Mouse (Mus musculus) midbrain, embryonic 12.5 days (tissue): ENCODE results near the gene Uaca. TPM values are rescaled to one million over a fixed set of nuclear protein-coding genes. Genes with fewer than 3 reads are reported as not detected.

Source experiments
- ATAC-seq: fragments of 200-750 bp; cut with Nextera tagmentation; 2 replicates; pipeline ENCODE4 v1.8.0; 2017; ENCODE audit warnings: low read depth, moderate TSS enrichment, moderate library complexity; ENCODE audit not compliant: low FRiP score
- H3K27ac ChIP-seq: fragments of 300-500 bp; sonication (generic); replicated peaks from 2 replicates; pipeline ENCODE4 v1.5.1; 2016; ENCODE audit warnings: mild to moderate bottlenecking
- H3K27me3 ChIP-seq: fragments of 300-500 bp; sonication (generic); 2 replicates; pipeline ENCODE4 v1.6.1; 2016; ENCODE audit warnings: mild to moderate bottlenecking
- H3K36me3 ChIP-seq: fragments of 300-500 bp; sonication (generic); 2 replicates; pipeline ENCODE4 v1.6.1; 2016
- H3K4me1 ChIP-seq: fragments of 300-500 bp; sonication (generic); 2 replicates; pipeline ENCODE4 v1.6.1; 2016
- H3K4me2 ChIP-seq: fragments of 300-500 bp; sonication (generic); replicated peaks from 2 replicates; pipeline ENCODE4 v1.6.1; 2016; ENCODE audit warnings: mild to moderate bottlenecking, moderate library complexity
- H3K4me3 ChIP-seq: fragments of 300-500 bp; sonication (generic); 2 replicates; pipeline ENCODE4 v1.5.1; 2016; ENCODE audit warnings: mild to moderate bottlenecking
- H3K9ac ChIP-seq: fragments of 300-500 bp; sonication (generic); replicated peaks from 2 replicates; pipeline ENCODE4 v1.6.1; 2016; ENCODE audit warnings: mild to moderate bottlenecking, moderate library complexity
- H3K9me3 ChIP-seq: fragments of 300-500 bp; sonication (generic); 2 replicates; pipeline ENCODE4 v1.6.1; 2016; ENCODE audit warnings: mild to moderate bottlenecking
- WGBS: fragments of 180-500 bp; shearing (Covaris S2); methylation state at CpG from one replicate; pipeline ENCODE4 v1.1.7; 2016; 5-methylcytosine and 5-hydroxymethylcytosine counted together
- polyA plus RNA-seq: library from polyadenylated mRNA; unstranded; fragments of >200 nt; fragmentation: Nextera tagmentation; extraction: Ambion mirVana; gene quantifications from 2 replicates; pipeline ENCODE4 v1.2.1, GENCODE M21; 2016

Gene Uaca
- polyA plus RNA-seq, 1 experiment from 2014 or later, result 42.1 TPM

DNA sequence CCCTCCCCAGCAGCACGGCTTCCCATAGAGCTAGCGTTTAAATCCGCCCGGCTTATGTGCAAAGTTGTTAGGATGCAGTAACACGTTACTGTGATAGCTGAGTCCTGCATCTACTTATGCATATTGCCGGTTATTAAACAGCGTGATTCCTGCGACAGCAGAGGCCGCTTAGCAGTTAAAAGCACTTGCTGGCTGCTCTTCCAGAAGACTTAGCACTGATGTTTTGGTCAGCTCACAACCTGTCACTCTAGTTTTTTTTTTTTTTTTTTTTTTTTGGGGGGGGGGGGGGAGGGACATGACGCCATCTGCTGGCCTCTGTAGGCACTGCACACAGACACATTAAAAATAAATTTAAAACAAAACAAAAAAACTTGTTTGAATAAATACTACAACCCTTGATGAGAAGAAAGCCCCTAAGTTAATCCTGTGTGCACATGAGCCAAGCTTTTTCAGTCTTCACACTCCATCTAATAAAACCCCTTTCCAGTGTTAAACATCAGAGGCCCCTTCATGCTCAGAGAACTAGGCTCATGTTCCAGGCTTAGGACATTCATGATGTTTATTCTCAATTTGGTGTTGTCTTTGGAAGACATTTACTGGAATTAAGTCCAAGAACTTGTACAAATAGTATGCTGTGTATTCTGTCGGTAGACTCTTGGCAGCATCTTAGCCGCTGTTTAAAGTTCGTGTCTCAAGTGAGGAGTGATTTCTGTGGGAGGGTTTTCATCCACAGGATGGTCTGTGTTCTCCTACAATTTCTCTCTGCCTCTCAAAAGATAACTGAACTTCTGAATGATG is 79.1 kb downstream of the Uaca start:
- Histone ChIP-seq H3K27me3 (no peaks in the 10 kb centered on the region; the same call in 1 of the 2 replicates), H3K9me3 (no peaks in the 10 kb centered on the region), H3K9ac (no peak overlapping the region), H3K4me1 (peaks cover 46% of the 10 kb centered on the region), H3K4me3 (no peak overlapping the region), H3K27ac (no peak overlapping the region), H3K4me2 (no peak overlapping the region), H3K36me3 (peaks cover 20% of the 10 kb centered on the region; the same call in 1 of the 2 replicates)
- no peak for ATAC-seq
- WGBS, result 75% methylated on average over 13 of the region's 13 CpGs

DNA sequence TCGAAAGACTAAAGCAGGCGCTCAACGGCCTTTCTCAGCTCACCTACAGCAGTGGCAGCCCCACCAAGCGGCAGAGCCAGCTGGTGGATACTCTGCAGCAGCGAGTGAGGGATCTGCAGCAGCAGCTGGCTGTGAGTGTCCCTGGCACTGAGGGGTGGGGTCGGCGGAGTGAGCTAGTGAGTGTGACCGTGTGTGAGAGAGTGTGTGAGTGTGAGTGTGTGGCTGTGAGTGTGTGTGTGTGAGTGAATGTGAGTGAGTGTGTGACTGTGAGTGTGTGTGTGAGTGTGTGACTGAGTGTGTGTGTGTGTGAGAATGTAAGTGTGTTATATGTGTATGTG is 79.7 kb downstream of the Uaca start:
- H3K4me3 ChIP-seq, result no peak overlapping the region
- H3K36me3 ChIP-seq, result peaks cover 20% of the 10 kb centered on the region; the same call in 1 of the 2 replicates
- H3K27me3 ChIP-seq, result no peaks in the 10 kb centered on the region; the same call in 1 of the 2 replicates
- ATAC-seq, result no peak
- no peak overlapping the region for H3K4me2 ChIP-seq
- H3K4me1 ChIP-seq, result peaks cover 49% of the 10 kb centered on the region
- no peak overlapping the region for H3K27ac ChIP-seq
- no peaks in the 10 kb centered on the region for H3K9me3 ChIP-seq
- 91% methylated on average over 8 of the region's 8 CpGs for WGBS
- H3K9ac ChIP-seq, result no peak overlapping the region

DNA sequence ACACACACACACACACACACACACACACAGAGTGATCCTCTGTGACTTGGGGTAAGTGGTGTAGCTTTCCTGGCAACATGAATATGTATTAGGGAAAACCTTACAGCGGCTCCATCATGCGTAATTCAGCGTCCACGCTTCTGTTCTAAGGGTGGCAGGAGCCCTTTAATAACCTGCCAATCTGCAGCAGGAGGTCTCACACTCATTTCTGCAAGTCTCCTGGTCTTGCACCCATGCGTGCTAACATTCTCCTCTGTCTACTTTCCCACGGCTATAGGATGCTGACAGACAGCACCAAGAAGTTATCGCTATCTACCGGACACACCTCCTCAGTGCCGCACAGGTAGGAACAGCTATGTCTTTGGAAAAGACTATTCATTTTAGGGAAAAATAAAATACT is 81.7 kb downstream of the Uaca start:
- H3K27me3 ChIP-seq, result no peaks in the 10 kb centered on the region; the same call in 1 of the 2 replicates
- peaks cover 11% of the 10 kb centered on the region; the same call in 1 of the 2 replicates for H3K36me3 ChIP-seq
- peak; percentile 30; the same call in 1 of the 2 replicates for ATAC-seq
- H3K4me2 ChIP-seq, result no peak overlapping the region
- no peaks in the 10 kb centered on the region for H3K9me3 ChIP-seq
- H3K9ac ChIP-seq, result no peak overlapping the region
- WGBS, result 63% methylated on average over 9 of the region's 9 CpGs
- peaks cover 36% of the 10 kb centered on the region for H3K4me1 ChIP-seq
- 0 out of 2 replicates have a peak overlapping the region, but pooled peaks have one; percentile 20 for H3K27ac ChIP-seq
- H3K4me3 ChIP-seq, result no peak overlapping the region

DNA sequence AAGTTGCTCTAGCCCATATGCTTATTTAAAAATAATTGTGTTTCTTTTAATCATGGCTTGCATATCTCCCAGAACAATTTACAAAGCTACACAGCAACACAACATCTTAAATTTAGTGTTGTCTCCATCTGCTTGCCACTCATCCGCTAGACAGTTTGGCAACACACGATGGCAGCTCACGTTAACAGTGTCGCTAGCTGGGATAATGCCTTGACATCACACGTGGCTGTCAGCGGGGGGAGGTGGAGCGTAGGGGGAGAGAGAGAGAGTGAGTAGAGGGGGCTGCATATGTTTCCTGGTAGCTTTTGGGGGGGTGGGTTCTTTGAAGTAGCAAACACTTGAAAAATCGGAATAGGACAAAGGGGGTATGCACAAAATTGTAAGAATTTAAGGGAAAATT is 82.2 kb downstream of the Uaca start:
- Histone ChIP-seq H3K9ac (no peak overlapping the region), H3K4me2 (no peak overlapping the region), H3K9me3 (no peaks in the 10 kb centered on the region), H3K27me3 (no peaks in the 10 kb centered on the region; the same call in 1 of the 2 replicates), H3K27ac (no peak overlapping the region), H3K4me3 (no peak overlapping the region), H3K4me1 (peaks cover 36% of the 10 kb centered on the region), H3K36me3 (peaks cover 6% of the 10 kb centered on the region; the same call in 1 of the 2 replicates)
- ATAC-seq, result 0 out of 2 replicates have a peak, but pooled peaks have one; percentile 41
- 53% methylated on average over 8 of the region's 8 CpGs for WGBS

DNA sequence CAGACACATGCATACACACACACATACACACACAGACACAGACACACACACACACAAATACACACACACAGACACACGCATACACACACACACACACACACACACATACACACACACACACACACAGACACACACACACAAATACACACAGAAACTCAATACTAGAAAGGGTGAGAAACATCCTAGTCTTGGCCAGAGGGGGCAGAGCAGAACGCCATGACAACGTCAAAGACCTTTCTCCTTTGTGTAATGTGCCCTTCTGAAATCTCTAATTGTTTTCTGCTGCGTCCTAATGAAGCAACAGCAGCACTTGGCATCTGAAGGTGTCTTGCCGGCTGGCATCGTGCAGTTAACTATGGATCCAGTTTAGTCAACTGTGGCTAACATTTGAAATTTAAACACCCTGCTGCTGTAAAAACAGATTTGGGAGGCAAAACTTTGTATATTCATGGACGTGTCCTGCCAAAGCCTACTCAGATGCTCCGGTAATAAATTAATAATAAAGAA is 83.8 kb downstream of the Uaca start:
- Histone ChIP-seq H3K4me2 (no peak overlapping the region), H3K36me3 (no peaks in the 10 kb centered on the region), H3K9me3 (no peaks in the 10 kb centered on the region), H3K9ac (no peak overlapping the region), H3K27me3 (no peaks in the 10 kb centered on the region; the same call in 1 of the 2 replicates), H3K27ac (peak overlapping the region; percentile 49), H3K4me1 (peaks cover 36% of the 10 kb centered on the region), H3K4me3 (no peak overlapping the region)
- 57% methylated on average over 8 of the region's 8 CpGs for WGBS
- no peak for ATAC-seq

DNA sequence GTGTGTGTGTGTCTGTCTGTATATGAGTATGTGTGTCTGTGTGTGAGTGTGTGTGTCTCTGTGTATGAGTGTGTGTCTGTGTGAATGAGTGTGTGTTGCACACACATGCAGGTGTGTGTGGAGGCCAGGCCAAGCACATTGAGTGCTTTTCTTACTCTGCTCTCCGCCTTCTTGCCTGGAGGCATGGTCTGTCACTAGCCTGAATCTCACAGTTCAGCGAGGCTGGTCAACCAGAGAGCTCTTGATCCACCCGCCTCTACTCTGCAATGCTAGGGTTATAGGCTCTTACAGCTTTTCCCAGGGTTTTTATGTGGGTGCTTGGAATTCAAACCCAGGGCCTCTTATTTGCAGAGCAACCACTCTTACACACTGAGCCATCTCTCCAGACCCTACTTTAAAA is 84.3 kb downstream of the Uaca start:
- Histone ChIP-seq H3K4me1 (peaks cover 36% of the 10 kb centered on the region), H3K9me3 (no peaks in the 10 kb centered on the region), H3K4me3 (no peak overlapping the region), H3K9ac (no peak overlapping the region), H3K27me3 (peaks cover 2% of the 10 kb centered on the region), H3K36me3 (no peaks in the 10 kb centered on the region), H3K4me2 (no peak overlapping the region), H3K27ac (peak overlapping the region; percentile 49)
- ATAC-seq, result no peak
- WGBS, result 58% methylated on average over 3 of the region's 3 CpGs

DNA sequence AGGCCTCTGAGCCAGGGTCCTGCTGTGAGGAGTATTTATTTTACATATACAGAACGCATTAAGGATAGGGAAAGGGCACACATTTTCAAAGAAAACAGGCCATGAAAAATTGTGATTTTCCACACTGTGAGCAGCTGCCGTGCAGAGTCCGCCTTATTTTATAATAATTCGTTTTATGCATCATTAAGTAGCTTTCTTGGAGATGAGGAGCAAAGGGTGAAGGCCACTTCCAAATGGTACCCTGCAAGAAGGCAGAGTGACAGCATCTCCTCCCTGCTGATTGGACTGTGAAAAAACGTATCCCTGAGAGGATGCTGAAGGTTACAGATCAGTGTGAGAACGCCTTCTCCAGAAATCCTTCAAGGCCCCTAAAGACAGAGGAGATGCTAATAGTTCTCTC is 90.8 kb downstream of the Uaca start:
- 21% methylated on average over 6 of the region's 6 CpGs for WGBS
- Histone ChIP-seq H3K27me3 (peaks cover 26% of the 10 kb centered on the region), H3K4me3 (no peak overlapping the region), H3K36me3 (no peaks in the 10 kb centered on the region), H3K4me1 (peaks cover 29% of the 10 kb centered on the region), H3K4me2 (no peak overlapping the region), H3K9me3 (no peaks in the 10 kb centered on the region), H3K9ac (no peak overlapping the region), H3K27ac (peak overlapping the region; percentile 42)
- ATAC-seq, result peak; percentile 39; the same call in 1 of the 2 replicates

DNA sequence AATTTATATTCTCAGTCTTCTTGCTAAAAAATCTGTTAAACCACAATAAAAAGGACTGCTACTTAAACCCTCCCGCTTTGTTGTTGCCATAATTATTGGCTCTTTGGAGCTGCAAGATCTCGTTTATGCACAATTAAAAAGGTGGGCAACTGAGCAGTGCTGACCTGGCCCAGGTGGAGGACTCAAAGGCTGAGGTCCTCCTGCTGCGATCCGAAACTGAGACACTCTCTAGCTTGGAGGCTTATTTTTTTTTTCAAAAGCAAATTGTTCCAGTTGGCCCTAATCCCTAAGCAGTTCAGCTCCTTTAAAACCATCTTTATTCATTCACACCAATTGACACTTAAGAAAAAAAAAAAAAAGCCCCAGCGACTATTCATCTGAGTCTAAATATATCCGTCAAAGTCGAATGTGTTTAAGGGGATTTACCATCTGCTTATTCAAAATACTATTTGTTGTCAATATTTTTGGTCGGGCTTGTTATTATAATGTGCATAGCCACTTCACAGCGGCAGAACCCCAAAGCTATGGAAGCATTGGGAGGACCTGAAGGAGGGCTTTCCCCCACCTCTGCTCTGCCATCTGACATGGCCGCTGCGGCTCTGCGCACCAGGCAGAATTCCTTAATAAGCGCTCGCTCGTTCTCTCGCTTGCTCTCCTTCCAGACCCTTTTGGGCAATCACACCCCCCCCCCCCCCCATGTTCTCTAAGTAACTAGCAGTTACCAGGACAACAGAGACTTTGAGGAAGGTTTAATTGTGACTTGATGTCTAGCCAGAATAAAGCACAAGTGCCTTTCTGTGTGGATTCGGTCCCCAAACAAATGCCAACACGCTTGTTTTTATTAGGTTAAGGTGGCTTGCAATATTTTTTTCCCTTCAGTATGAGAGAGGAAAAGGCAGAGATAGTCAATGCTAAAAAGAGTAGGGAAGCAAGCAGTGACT is 92.4 kb downstream of the Uaca start:
- H3K4me1 ChIP-seq, result peaks cover 29% of the 10 kb centered on the region
- H3K9ac ChIP-seq, result no peak overlapping the region
- peak overlapping the region; percentile 70 for H3K27ac ChIP-seq
- H3K4me2 ChIP-seq, result peak overlapping the region; percentile 34
- peak; percentile 79 for ATAC-seq
- H3K4me3 ChIP-seq, result 0 out of 2 replicates have a peak overlapping the region, but pooled peaks have one; percentile 0
- 16% methylated on average over 18 of the region's 18 CpGs for WGBS
- no peaks in the 10 kb centered on the region for H3K9me3 ChIP-seq
- peaks cover 38% of the 10 kb centered on the region for H3K27me3 ChIP-seq
- H3K36me3 ChIP-seq, result no peaks in the 10 kb centered on the region

DNA sequence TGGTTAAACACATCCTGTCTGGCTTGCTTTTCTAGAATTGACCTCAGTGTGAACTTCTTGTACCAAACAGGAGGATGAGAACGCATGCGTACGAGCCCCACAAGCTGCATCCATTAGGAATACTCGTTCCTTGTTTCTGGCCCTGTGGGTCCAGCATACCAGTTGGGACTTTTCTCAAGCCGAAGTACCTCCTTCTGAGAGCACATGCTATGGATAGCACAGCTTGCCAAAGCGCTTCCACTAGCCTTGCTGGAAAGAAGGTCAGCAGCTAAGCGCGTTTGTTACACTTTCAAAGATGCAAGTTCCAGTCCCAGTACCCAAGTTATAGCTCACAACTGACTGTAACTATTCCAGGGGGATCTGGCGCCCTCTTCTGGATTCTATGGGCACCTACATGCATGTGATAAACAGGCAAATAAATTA is 93.1 kb downstream of the Uaca start:
- Histone ChIP-seq H3K4me1 (peaks cover 29% of the 10 kb centered on the region), H3K27me3 (peaks cover 38% of the 10 kb centered on the region), H3K9me3 (no peaks in the 10 kb centered on the region), H3K4me3 (no peak overlapping the region), H3K4me2 (peak overlapping the region; percentile 34), H3K9ac (no peak overlapping the region), H3K27ac (peak overlapping the region; percentile 70), H3K36me3 (no peaks in the 10 kb centered on the region)
- WGBS, result 46% methylated on average over 9 of the region's 9 CpGs
- no peak for ATAC-seq

DNA sequence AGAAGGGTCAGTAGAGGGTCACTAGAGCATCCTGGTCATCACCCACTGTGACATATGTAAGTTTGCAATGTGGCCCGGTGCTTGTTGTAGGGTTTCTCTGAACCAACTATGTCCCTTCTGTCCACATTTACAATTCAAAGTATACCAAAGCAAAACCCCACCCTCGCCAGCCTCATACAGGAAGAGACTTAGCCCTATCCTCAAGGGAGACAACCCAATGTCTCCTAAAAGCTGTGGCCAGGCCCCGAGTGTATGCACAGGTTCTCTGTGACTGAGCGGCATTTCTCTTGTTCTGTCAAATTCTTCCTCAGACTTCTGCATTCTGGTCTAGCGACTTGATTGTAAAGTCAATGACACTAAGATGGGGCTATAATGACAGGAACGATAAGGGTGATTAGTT is 99.2 kb downstream of the Uaca start:
- no peak overlapping the region for H3K9ac ChIP-seq
- 79% methylated on average over 6 of the region's 6 CpGs for WGBS
- no peak overlapping the region for H3K4me3 ChIP-seq
- H3K4me2 ChIP-seq, result no peak overlapping the region
- no peaks in the 10 kb centered on the region for H3K9me3 ChIP-seq
- no peak overlapping the region for H3K27ac ChIP-seq
- no peak for ATAC-seq
- 0 out of 2 replicates have a peak, but pooled peaks cover 5% of the 10 kb centered on the region for H3K4me1 ChIP-seq
- H3K27me3 ChIP-seq, result peaks cover 61% of the 10 kb centered on the region
- no peaks in the 10 kb centered on the region for H3K36me3 ChIP-seq

DNA sequence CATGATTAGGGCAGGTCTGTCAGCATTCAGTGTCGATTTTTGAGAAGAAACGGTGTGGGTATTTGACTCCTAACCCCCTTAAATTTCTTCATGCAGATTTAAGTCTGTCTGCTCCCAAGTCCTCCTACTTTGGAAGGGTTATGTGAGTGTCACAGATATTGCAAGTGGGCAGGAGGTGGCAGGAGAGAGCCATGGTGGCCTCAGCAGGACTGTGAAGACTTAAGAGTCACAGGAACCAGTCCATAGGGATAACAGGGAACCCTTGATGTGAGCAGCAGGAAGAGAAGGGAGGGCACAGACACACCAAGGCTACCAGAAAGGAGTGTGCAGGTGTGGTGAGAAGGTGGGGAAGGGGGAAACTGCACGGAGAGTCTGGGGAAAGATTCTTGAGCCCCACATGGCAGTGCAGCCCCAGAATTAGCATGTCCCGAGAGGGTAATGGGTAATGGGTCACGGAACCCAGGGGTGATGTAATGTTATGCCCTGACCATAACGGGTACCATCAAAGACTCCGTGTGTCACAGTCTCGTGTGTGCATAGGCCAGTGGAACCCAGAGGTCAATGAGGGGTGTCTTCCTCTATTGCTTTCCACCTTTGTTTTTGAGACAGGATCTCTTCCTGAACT is 101.3 kb downstream of the Uaca start:
- Histone ChIP-seq H3K27ac (no peak overlapping the region), H3K4me2 (no peak overlapping the region), H3K27me3 (peaks cover 41% of the 10 kb centered on the region), H3K36me3 (no peaks in the 10 kb centered on the region), H3K4me1 (peaks cover 20% of the 10 kb centered on the region), H3K9me3 (no peaks in the 10 kb centered on the region), H3K4me3 (no peak overlapping the region), H3K9ac (no peak overlapping the region)
- 0 out of 2 replicates have a peak, but pooled peaks have one; percentile 27 for ATAC-seq
- WGBS, result 58% methylated on average over 8 of the region's 8 CpGs
